In genomic region chr6:128504743-128505142, GRCm38 (mm10) we compare ENCODE assay signal across 21 mouse cellular contexts. TPM values are rescaled to one million over a fixed set of nuclear protein-coding genes. Genes with fewer than 3 reads are reported as not detected.
A peak's percentile ranks its signal among the peaks of the same experiment; 100 is the strongest.
DNase-seq lines count a peak whose midpoint lies in the region; ATAC-seq and TF ChIP-seq lines count a peak whose summit lies in the region.
"Had no signal": no experiment of that assay in that cellular context is flagged by ENCODE, and none has a peak within 500 bp of the region (broad histone marks: within the 10 kb centered on the region; RNA-seq: fewer than 3 reads in every experiment).

No protein-coding gene starts in this region.

- H3K4me2 ChIP-seq in forebrain, embryonic 15.5 days (replicated peaks), result no peak overlapping the region
- H3K4me2 ChIP-seq: embryonic facial prominence, embryonic 12.5 days had no signal

- WGBS in forebrain, embryonic 15.5 days, result 70% methylated on average over 5 of the region's 5 CpGs
- WGBS in forebrain, embryonic 10.5 days, result 85% methylated on average over 5 of the region's 5 CpGs

- H3K27me3 ChIP-seq in forebrain, embryonic 15.5 days, result no peaks in the 10 kb centered on the region
- no peaks in the 10 kb centered on the region for H3K27me3 ChIP-seq in forebrain, embryonic 10.5 days (ENCODE audit: poor library complexity, severe bottlenecking)
- H3K27me3 ChIP-seq: embryonic facial prominence, embryonic 12.5 days had no signal

- no peak overlapping the region for H3K4me3 ChIP-seq in forebrain, embryonic 15.5 days
- no peak overlapping the region for H3K4me3 ChIP-seq in forebrain, embryonic 10.5 days
- no peak overlapping the region for H3K4me3 ChIP-seq in layer of hippocampus, adult 2 months
- H3K4me3 ChIP-seq: embryonic facial prominence, embryonic 10.5 days; embryonic facial prominence, embryonic 12.5 days had no signal

- H3K9ac ChIP-seq in forebrain, embryonic 15.5 days (replicated peaks), result no peak overlapping the region
- H3K9ac ChIP-seq: embryonic facial prominence, embryonic 12.5 days had no signal

- intact Hi-C loops in heart, postnatal 25 days (cut with DNase I), result no loop called here

- 0 out of 2 replicates have a peak overlapping the region, but pooled peaks have one; percentile 34 for H3K27ac ChIP-seq in forebrain, embryonic 15.5 days (replicated peaks)
- no peak overlapping the region for H3K27ac ChIP-seq in forebrain, embryonic 10.5 days
- peak overlapping the region; percentile 59 for H3K27ac ChIP-seq in layer of hippocampus, adult 2 months
- H3K27ac ChIP-seq: embryonic facial prominence, embryonic 10.5 days; embryonic facial prominence, embryonic 12.5 days had no signal

- ATAC-seq in forebrain, embryonic 15.5 days (replicated peaks), result no peak

- TF ChIP-seq CTCF in layer of hippocampus, adult 2 months (conservative IDR thresholded peaks at IDR 0.05), result no peak

- DNase-seq in forebrain, embryonic 10.5 days (ENCODE audit: extremely low spot score, low spot score), result no peak
- DNase-seq in layer of hippocampus, adult 2 months (ENCODE audit: low spot score in 2 of 2), result no peak
- DNase-seq in layer of hippocampus, adult 11-12 months (ENCODE audit: low spot score), result no peak
- DNase-seq in testis, postnatal 14 days (ENCODE audit: low spot score), result peak; percentile 47
- no peak for DNase-seq in testis, postnatal 10 days (ENCODE audit: low spot score)
- no peak for DNase-seq in heart, postnatal 25 days (ENCODE audit: low spot score)
- DNase-seq: adrenal gland, adult 2 months; adrenal gland, postnatal 10 days; adrenal gland, postnatal 25 days; cerebellum, adult 11-12 months; cerebellum, adult 2 months; cerebellum, adult 9-10 months; cerebellum, postnatal 10 days; cerebellum, postnatal 25 days had no signal

- H3K4me1 ChIP-seq in forebrain, embryonic 15.5 days, result no peaks in the 10 kb centered on the region
- H3K4me1 ChIP-seq in forebrain, embryonic 10.5 days, result no peaks in the 10 kb centered on the region
- H3K4me1 ChIP-seq: embryonic facial prominence, embryonic 10.5 days; embryonic facial prominence, embryonic 12.5 days had no signal

- no peaks in the 10 kb centered on the region for H3K9me3 ChIP-seq in forebrain, embryonic 15.5 days
- H3K9me3 ChIP-seq in forebrain, embryonic 10.5 days, result no peaks in the 10 kb centered on the region
- H3K9me3 ChIP-seq: embryonic facial prominence, embryonic 10.5 days; embryonic facial prominence, embryonic 12.5 days had no signal

- no peaks in the 10 kb centered on the region for H3K36me3 ChIP-seq in forebrain, embryonic 15.5 days
- H3K36me3 ChIP-seq in forebrain, embryonic 10.5 days (replicated peaks), result no peaks in the 10 kb centered on the region
- H3K36me3 ChIP-seq: embryonic facial prominence, embryonic 10.5 days; embryonic facial prominence, embryonic 12.5 days had no signal

RNA-seq across cellular contexts. Expression of gene Pzp, which starts 21.8 kb away (rescaled TPM):
- polyA plus RNA-seq in forebrain, embryonic 15.5 days (2015; fragmentation: Nextera tagmentation; extraction: Ambion mirVana), result 0.14 TPM in 1 of 2 replicates, not detected in the other
- not detected in 2 replicates for polyA plus RNA-seq in forebrain, embryonic 10.5 days (2016; fragmentation: Nextera tagmentation; extraction: Ambion mirVana)
- total RNA-seq in layer of hippocampus, adult 2 months (2021), result not detected
- 1 to 10 TPM; 1.5 to 1.7 TPM for total RNA-seq in heart, postnatal 25 days (2021)
- total RNA-seq: MEL had no signal
- polyA plus RNA-seq: C2C12; cerebellum, adult 2 months; cortical plate, adult 2 months; embryonic facial prominence, embryonic 10.5 days; embryonic facial prominence, embryonic 12.5 days; forebrain, embryonic 16.5 days had no signal
